Mouse (Mus musculus): ENCODE measurements at regions not wholly inside any gene's neighbourhood (a gene's known extent, or its start where the extent isn't known, plus 50 kb on each side); places are given as distances from the start of the nearest gene placed in this dataset.

DNA sequence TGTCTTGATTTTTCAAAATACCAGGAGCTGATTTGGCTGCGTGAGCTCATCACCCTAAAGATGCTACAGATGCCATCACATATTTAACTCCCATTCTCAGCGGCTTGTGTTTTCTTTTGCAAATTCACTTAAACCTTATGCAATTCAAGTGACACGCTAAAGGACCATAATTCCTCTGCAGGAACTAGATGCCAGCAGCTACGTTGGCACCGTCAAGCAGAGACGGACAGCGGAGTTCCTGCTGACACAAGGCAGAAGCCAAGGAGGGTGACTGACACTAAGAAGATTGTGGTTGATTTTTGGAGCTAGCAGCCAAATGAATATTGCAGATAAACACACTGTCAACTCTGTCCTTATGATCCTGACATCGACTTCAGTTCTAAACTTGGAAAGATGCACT lies 547.7 kb upstream of the Adam24 start:
- no peak overlapping the region for H3K9ac ChIP-seq (ENCODE audit: low read depth, low read length)
- H3K4me2 ChIP-seq (ENCODE audit: low read length), result no peak overlapping the region
- no peaks in the 10 kb centered on the region for H3K4me1 ChIP-seq (ENCODE audit: control insufficient read depth, insufficient read depth, low read length)
- no peaks in the 10 kb centered on the region for H3K9me3 ChIP-seq (replicated peaks; ENCODE audit: control insufficient read depth, low read length, poor library complexity, severe bottlenecking)
- no peaks in the 10 kb centered on the region for H3K36me3 ChIP-seq (ENCODE audit: control insufficient read depth, insufficient read depth, low read length)
- ATAC-seq, result no peak
- no peak overlapping the region for H3K4me3 ChIP-seq (ENCODE audit: low read depth, low read length)
- 87% methylated on average over 8 of the region's 8 CpGs for WGBS
- H3K27ac ChIP-seq (ENCODE audit: low read length), result no peak overlapping the region
- no peaks in the 10 kb centered on the region for H3K27me3 ChIP-seq (ENCODE audit: control insufficient read depth, insufficient read depth, low read depth, low read length)

DNA sequence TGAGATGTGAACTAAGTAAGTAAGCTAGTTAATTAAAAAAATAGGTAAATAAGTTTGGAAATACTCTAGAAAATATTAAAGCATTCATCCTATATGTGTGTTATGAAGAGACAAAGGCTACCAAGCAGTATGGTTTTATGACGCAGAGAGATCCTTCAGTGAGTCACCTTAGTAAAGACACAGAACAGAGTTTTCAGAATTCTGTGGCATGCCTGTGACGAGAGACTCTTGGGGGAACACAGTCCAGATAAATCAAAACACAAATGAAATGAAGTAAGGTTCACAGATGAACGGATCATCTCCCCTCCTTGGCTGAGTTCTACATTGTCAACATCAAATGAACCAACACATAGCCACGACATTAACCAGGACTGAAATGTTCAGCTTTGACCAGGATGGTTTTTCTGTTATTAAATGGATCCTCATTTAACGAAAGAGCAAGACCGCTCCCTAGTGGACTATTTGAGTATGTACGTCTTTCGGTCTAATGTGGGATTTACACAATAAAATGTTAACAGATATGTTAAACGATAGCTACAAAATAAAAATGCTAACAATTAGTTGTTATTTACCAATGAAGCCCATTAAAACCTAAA lies 542.1 kb upstream of the Adam24 start:
- Histone ChIP-seq H3K9ac (ENCODE audit: low read depth, low read length) (no peak overlapping the region), H3K4me1 (ENCODE audit: control insufficient read depth, insufficient read depth, low read length) (no peaks in the 10 kb centered on the region; the same call in 1 of the 2 replicates), H3K36me3 (ENCODE audit: control insufficient read depth, insufficient read depth, low read length) (no peaks in the 10 kb centered on the region), H3K4me3 (ENCODE audit: low read depth, low read length) (no peak overlapping the region), H3K4me2 (ENCODE audit: low read length) (no peak overlapping the region), H3K27ac (ENCODE audit: low read length) (no peak overlapping the region), H3K27me3 (ENCODE audit: control insufficient read depth, insufficient read depth, low read depth, low read length) (no peaks in the 10 kb centered on the region), H3K9me3 (replicated peaks; ENCODE audit: control insufficient read depth, low read length, poor library complexity, severe bottlenecking) (no peaks in the 10 kb centered on the region)
- ATAC-seq, result peak; percentile 56; the same call in 1 of the 2 replicates
- WGBS, result 20% methylated on average over 9 of the region's 9 CpGs

DNA sequence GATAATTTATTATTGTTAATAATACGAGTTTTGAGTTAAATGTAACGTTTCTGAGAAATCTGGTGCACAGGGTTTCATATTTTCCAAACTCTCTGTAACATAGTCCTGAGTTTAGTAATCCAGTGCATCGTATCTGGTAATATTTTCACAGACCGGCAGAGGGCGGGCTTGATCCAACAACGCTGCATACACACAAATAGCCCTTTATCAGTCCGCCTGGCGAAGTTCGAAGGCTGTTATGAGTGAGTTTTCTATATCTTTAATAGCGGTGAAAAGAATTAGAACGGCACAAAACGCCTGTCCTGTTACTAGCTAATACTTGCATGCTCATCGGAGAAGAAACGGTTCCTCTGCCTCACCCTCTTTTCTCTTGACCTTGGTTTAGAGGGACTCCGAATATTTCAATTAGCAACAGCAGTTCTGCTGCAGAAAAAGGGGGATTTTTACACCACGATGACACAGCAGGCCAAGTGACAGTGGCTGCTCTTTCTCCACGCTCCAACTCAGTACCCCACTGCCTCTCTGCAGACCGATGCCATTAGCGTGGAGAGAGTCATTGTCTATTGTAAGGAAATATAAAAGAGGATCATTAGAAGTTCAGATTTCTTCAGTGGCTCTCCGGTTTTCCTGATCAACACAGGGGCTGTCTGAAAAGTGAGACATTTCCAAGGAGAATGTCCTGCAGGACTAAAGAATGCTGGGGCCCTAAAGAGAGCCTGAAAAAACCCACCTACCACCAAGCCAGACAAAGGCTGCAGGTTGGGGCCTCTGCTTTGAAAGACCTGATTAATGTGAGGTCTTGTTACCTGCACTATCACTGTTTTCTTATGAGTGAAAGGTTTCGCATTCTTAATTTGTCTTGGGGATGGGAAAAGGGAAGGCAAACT lies 523.7 kb upstream of the Adam24 start:
- no peaks in the 10 kb centered on the region for H3K4me1 ChIP-seq (ENCODE audit: control insufficient read depth, insufficient read depth, low read length)
- ATAC-seq, result peak; percentile 93
- no peak overlapping the region for H3K27ac ChIP-seq (ENCODE audit: low read length)
- H3K36me3 ChIP-seq (ENCODE audit: control insufficient read depth, insufficient read depth, low read length), result no peaks in the 10 kb centered on the region
- WGBS, result 9% methylated on average over 21 of the region's 21 CpGs
- H3K4me2 ChIP-seq (ENCODE audit: low read length), result peak overlapping the region; percentile 56
- peak overlapping the region; percentile 22; the same call in 1 of the 2 replicates for H3K4me3 ChIP-seq (ENCODE audit: low read depth, low read length)
- H3K9me3 ChIP-seq (replicated peaks; ENCODE audit: control insufficient read depth, low read length, poor library complexity, severe bottlenecking), result 0 out of 2 replicates have a peak, but pooled peaks cover 2% of the 10 kb centered on the region
- no peak overlapping the region for H3K9ac ChIP-seq (ENCODE audit: low read depth, low read length)
- H3K27me3 ChIP-seq (ENCODE audit: control insufficient read depth, insufficient read depth, low read depth, low read length), result no peaks in the 10 kb centered on the region

DNA sequence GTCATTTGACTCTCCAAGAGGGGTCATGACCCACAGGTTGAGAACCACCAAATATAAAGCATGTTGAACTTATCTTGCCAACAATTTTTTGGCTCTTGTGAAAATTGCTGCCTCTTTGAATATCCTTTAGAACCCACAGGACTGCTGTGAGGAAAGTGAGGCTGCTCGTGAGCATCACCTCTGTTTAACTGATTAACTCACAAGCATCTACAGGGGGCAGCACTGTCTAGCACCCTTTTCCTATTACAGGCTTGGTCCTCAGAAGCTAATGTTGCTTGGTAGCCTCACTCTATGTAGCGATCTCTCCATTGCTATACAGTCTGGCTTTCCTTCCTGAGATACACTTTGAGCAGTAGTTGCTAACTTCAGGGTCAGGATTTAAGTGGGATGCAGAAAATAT lies 522.4 kb upstream of the Adam24 start:
- no peaks in the 10 kb centered on the region for H3K27me3 ChIP-seq (ENCODE audit: control insufficient read depth, insufficient read depth, low read depth, low read length)
- H3K4me2 ChIP-seq (ENCODE audit: low read length), result no peak overlapping the region
- H3K27ac ChIP-seq (ENCODE audit: low read length), result no peak overlapping the region
- H3K9me3 ChIP-seq (replicated peaks; ENCODE audit: control insufficient read depth, low read length, poor library complexity, severe bottlenecking), result 0 out of 2 replicates have a peak, but pooled peaks cover 2% of the 10 kb centered on the region
- H3K36me3 ChIP-seq (ENCODE audit: control insufficient read depth, insufficient read depth, low read length), result no peaks in the 10 kb centered on the region
- H3K4me3 ChIP-seq (ENCODE audit: low read depth, low read length), result no peak overlapping the region
- H3K4me1 ChIP-seq (ENCODE audit: control insufficient read depth, insufficient read depth, low read length), result no peaks in the 10 kb centered on the region
- ATAC-seq, result no peak
- H3K9ac ChIP-seq (ENCODE audit: low read depth, low read length), result no peak overlapping the region
- 76% methylated on average over 2 of the region's 2 CpGs for WGBS

DNA sequence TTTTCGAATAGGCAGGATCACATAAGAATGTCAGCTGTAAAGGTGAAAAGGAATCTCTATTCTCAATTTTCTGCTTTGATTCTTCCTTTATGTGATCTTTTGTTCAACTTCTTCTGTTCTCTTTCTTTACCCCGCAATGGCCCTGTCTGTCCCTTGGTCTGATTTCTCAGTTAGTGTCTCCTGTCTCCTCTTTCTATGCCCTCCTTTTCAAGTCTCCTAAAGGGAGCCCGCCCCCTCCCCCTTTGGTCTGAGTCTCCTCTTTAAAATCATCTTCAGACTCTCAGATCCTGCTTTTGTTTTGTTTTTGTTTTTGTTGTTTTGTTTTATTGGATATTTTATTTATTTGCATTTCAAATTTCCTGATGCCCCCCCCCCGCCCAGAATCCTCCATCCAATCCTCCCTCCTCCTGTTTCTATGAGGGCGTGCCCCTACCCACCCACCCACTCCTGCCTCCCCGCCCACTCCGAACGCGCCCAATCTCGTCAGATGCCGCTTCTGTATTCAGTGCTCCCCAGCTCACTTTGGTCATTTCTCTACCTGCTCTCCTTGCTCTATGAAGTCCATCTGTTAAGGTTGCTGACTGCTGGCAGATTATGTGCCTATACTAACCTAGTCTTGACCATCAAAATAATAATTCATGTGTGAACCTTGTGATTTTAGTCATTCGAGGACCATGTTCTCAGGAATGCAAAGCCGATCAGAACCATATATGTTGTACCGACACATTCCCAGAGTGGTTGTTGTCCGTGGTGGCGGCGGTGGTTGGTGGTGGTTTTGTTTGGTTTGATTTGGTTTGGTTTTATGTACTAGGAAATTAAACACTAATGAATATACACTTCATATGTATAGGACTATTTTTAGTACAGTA lies 487.9 kb upstream of the Adam24 start:
- 34% methylated on average over 17 of the region's 17 CpGs for WGBS
- Histone ChIP-seq H3K36me3 (ENCODE audit: control insufficient read depth, insufficient read depth, low read length) (no peaks in the 10 kb centered on the region), H3K4me3 (ENCODE audit: low read depth, low read length) (peak overlapping the region; percentile 31), H3K4me2 (ENCODE audit: low read length) (peak overlapping the region; percentile 58), H3K9ac (ENCODE audit: low read depth, low read length) (peak overlapping the region; percentile 44; the same call in 1 of the 2 replicates), H3K27me3 (ENCODE audit: control insufficient read depth, insufficient read depth, low read depth, low read length) (no peaks in the 10 kb centered on the region), H3K4me1 (ENCODE audit: control insufficient read depth, insufficient read depth, low read length) (no peaks in the 10 kb centered on the region; the same call in 1 of the 2 replicates), H3K27ac (ENCODE audit: low read length) (no peak overlapping the region; the same call in 1 of the 2 replicates), H3K9me3 (replicated peaks; ENCODE audit: control insufficient read depth, low read length, poor library complexity, severe bottlenecking) (no peaks in the 10 kb centered on the region)
- ATAC-seq, result peak; percentile 86

DNA sequence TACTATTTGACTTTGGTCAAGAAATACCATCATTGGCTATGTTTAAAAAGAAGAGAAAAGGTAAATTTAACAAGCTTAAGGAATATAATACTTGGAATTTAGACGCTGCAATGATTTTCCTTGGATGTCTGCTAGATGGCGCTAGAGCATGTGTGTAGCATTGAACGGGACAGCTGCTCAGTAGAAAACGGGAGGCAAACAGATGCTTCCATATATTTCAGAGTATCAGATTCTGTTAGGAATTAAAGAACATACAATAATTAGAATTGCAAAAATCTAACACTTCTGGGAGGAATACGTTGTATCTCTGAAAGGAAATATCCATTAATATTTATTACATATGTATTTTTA lies 487.3 kb upstream of the Adam24 start:
- Histone ChIP-seq H3K4me2 (ENCODE audit: low read length) (no peak overlapping the region; the same call in 1 of the 2 replicates), H3K4me3 (ENCODE audit: low read depth, low read length) (peak overlapping the region; percentile 31), H3K9me3 (replicated peaks; ENCODE audit: control insufficient read depth, low read length, poor library complexity, severe bottlenecking) (no peaks in the 10 kb centered on the region), H3K27me3 (ENCODE audit: control insufficient read depth, insufficient read depth, low read depth, low read length) (no peaks in the 10 kb centered on the region), H3K9ac (ENCODE audit: low read depth, low read length) (no peak overlapping the region), H3K36me3 (ENCODE audit: control insufficient read depth, insufficient read depth, low read length) (no peaks in the 10 kb centered on the region), H3K4me1 (ENCODE audit: control insufficient read depth, insufficient read depth, low read length) (no peaks in the 10 kb centered on the region; the same call in 1 of the 2 replicates), H3K27ac (ENCODE audit: low read length) (no peak overlapping the region)
- peak; percentile 90 for ATAC-seq
- 2% methylated on average over 5 of the region's 5 CpGs for WGBS

DNA sequence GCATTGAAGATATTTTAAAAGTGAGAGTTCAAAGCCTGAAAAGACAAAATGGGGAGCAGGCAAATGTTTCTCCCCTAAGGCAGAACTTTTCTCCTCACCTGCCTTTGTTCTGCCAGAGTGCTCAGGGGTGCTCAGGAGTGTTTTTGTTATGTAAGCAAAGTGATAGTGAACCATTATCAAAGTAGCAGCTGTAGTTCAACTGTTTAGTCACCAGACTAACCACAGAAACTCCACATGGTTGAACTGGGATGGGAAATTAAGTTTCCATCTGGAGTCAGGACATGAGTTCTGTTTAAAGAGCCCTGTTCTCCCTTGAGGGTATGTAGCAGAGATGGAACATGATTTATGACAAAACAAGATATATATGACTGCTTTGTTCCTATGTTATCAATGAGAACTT lies 482.6 kb upstream of the Adam24 start:
- H3K27me3 ChIP-seq (ENCODE audit: control insufficient read depth, insufficient read depth, low read depth, low read length), result no peaks in the 10 kb centered on the region
- no peaks in the 10 kb centered on the region for H3K4me1 ChIP-seq (ENCODE audit: control insufficient read depth, insufficient read depth, low read length)
- H3K4me2 ChIP-seq (ENCODE audit: low read length), result no peak overlapping the region
- H3K4me3 ChIP-seq (ENCODE audit: low read depth, low read length), result no peak overlapping the region
- H3K9ac ChIP-seq (ENCODE audit: low read depth, low read length), result no peak overlapping the region
- ATAC-seq, result no peak
- H3K27ac ChIP-seq (ENCODE audit: low read length), result no peak overlapping the region
- H3K36me3 ChIP-seq (ENCODE audit: control insufficient read depth, insufficient read depth, low read length), result no peaks in the 10 kb centered on the region
- H3K9me3 ChIP-seq (replicated peaks; ENCODE audit: control insufficient read depth, low read length, poor library complexity, severe bottlenecking), result no peaks in the 10 kb centered on the region

DNA sequence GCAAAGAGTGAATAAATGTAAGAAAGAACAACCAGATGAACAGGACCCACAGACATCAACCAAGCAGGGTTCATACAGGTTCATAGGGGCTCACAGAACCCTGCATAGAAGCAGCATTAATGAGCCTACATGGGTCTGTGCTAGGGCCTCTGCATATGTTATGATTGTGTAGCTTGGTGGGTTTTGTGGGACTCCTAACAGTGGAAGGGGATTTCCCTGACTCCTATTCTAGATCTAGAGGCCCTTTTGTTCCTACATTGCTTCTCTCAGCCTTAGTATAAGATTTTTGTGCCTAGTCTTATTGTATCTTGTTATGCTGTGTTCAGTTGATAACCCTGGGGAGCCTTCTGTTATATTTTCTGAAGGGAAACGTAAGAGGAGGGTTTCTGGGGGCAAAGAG lies 481.7 kb upstream of the Adam24 start:
- Histone ChIP-seq H3K9me3 (replicated peaks; ENCODE audit: control insufficient read depth, low read length, poor library complexity, severe bottlenecking) (no peaks in the 10 kb centered on the region), H3K27me3 (ENCODE audit: control insufficient read depth, insufficient read depth, low read depth, low read length) (no peaks in the 10 kb centered on the region), H3K4me2 (ENCODE audit: low read length) (no peak overlapping the region), H3K36me3 (ENCODE audit: control insufficient read depth, insufficient read depth, low read length) (no peaks in the 10 kb centered on the region), H3K4me1 (ENCODE audit: control insufficient read depth, insufficient read depth, low read length) (no peaks in the 10 kb centered on the region), H3K4me3 (ENCODE audit: low read depth, low read length) (no peak overlapping the region), H3K9ac (ENCODE audit: low read depth, low read length) (no peak overlapping the region), H3K27ac (ENCODE audit: low read length) (peak overlapping the region; percentile 53; the same call in 1 of the 2 replicates)
- WGBS, result 33% methylated on average over 1 of the region's 1 CpGs
- no peak; the same call in 1 of the 2 replicates for ATAC-seq
